Mouse (Mus musculus) Patski (cell line): ENCODE results near the gene E2f8. TPM values are rescaled to one million over a fixed set of nuclear protein-coding genes. Genes with fewer than 3 reads are reported as not detected.

Experiments
- ATAC-seq: fragments of 100-300 bp; one replicate; pipeline ENCODE4 v1.8.0; 2021
- CTCF ChIA-PET: fragments of 350-600 bp; sonication (Branson Sonifier 250); formaldehyde crosslinking; loops from one replicate; lab custom pipeline; 2022; ENCODE audit warnings: inconsistent platforms; lab: Charles Lee
- POLR2A ChIA-PET: fragments of 350-600 bp; sonication (Branson Sonifier 250); formaldehyde crosslinking; loops from one replicate; lab custom pipeline; 2022; ENCODE audit warnings: antibody characterized with exemption, inconsistent platforms; lab: Charles Lee
- DNase-seq: peaks from one replicate; pipeline ENCODE4 v3.0.0-alpha.2; 2011; ENCODE audit warnings: low read depth, low spot score
- H3K27me3 ChIP-seq: fragments of 371-371 bp; one replicate; pipeline ENCODE4 v1.5.1; 2021
- CTCF ChIP-seq: fragments of 100-300 bp; IDR thresholded peaks from one replicate; pipeline ENCODE4 v1.5.1; 2021
- in situ Hi-C: fragments of 300-500 bp; cut with MboI; formaldehyde crosslinking; loops from 3 replicates; pipeline ENCODE4 v1.11.1; 2018; ENCODE audit warnings: low pct_unique_long_range_greater_than_20kb, mixed read lengths
- polyA plus RNA-seq: library from polyadenylated mRNA; unstranded; gene quantifications from one replicate; pipeline ENCODE4 v1.2.3, GENCODE M21; 2021

Gene E2f8
- 8.7 TPM for polyA plus RNA-seq

DNA sequence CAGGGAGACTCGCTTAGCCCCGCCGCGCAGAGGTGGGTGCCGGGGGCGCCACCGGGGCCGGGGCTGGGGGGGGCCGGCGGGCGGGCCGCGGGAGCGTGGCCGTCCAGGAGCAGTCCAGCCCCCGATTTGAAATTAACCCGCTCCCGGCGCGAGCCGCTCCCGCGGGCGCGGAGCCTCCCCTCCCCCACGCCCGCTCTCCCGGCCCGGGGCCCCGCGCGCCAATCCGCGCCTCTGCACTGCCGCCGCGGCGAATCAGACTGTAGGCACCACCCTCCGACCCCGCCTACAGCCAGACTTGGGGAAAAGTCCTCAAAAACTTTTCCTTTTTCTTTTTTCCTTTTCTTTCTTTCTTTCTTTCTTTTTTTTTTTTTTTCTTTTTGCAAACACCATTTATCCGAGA, at the start of gene E2f8:
Gene E2f8 (minus strand): TSS at position 111 of the 400 bp plus-strand sequence.
- in situ Hi-C loops, result loop anchor here (25.0 kb wide), 1 partner anchor 381 kb away; no protein-coding TSS in a partner anchor
- ATAC-seq (peak; percentile 76), DNase-seq (no peak)
- CTCF ChIA-PET, result interaction anchor here (4.0 kb wide), 1 partner anchor 13 kb away, joined by 22 read pairs; no protein-coding TSS in a partner anchor
- H3K27me3 ChIP-seq, result no peaks in the 10 kb centered on the region
- POLR2A ChIA-PET, result interaction anchor here (0.6 kb wide), 1 partner anchor 875 kb away, joined by 4 read pairs; no protein-coding TSS in a partner anchor
- no peak for TF ChIP-seq CTCF

DNA sequence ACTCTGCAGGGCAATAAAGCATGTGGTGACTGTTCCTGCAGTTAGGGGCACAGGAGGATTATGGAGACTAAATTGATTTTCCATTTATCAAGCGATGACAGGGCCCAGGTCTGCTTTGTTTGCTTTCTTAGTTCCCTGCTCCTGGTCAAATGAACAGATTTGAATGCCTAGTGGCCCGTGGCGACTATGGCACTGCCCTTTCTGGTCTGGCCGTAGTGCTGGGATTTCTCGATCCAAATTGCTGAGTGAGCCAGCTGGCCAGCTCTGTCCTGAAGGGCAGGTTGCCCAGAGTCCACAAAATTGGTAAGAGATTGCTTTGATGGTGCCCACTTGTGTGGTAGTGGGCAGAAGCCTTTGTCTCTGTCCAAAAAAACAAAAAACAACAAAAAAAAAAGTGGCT, 49.0 kb upstream of the E2f8 start:
- no peaks in the 10 kb centered on the region for H3K27me3 ChIP-seq
- POLR2A ChIA-PET, result no interaction called here
- peak; percentile 31 for ATAC-seq
- CTCF ChIA-PET, result interaction anchor here (1.3 to 2.8 kb wide), 6 partner anchors 11 to 191 kb away, joined by 4 to 11 read pairs (median 8); no protein-coding TSS in a partner anchor
- no peak for DNase-seq
- no peak for TF ChIP-seq CTCF
- in situ Hi-C loops, result no loop called here

- peak; percentile 83 for ATAC-seq
- peak; percentile 75 for TF ChIP-seq CTCF
- H3K27me3 ChIP-seq, result no peaks in the 10 kb centered on the region
- ChIA-PET CTCF (interaction anchor here (0.8 to 2.8 kb wide), 18 partner anchors 9 to 197 kb away, joined by 3 to 11 read pairs (median 4); no protein-coding TSS in a partner anchor), POLR2A (no interaction called here)
- in situ Hi-C loops, result no loop called here
- DNase-seq, result no peak
Observed at GRCm38 (mm10) chr7:48928364-48928763, 47.0 kb upstream of the E2f8 start.

DNA sequence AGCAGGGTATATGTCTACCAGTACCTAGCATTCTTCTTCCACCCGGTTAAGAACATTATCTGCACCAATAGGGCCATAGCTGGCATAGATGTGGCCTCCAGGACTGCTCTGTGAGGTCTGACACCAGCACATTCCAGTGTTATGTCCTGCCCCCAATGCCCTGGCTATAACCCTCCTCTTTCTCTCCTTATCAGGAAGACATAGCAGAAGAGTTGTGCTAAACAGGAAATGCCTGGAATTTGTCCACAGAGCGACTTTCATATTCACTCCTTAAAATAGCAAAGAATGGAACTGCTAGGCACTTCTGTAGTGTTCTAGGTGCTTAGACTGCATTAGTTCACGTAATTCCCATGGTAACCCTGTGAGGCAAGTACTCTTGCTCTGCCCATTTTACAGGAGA, 43.8 kb upstream of the E2f8 start:
- ATAC-seq (no peak), DNase-seq (no peak)
- CTCF ChIA-PET, result interaction anchor here (1.4 kb wide), 1 partner anchor 196 kb away, joined by 3 read pairs; no protein-coding TSS in a partner anchor
- in situ Hi-C loops, result no loop called here
- H3K27me3 ChIP-seq, result no peaks in the 10 kb centered on the region
- POLR2A ChIA-PET, result no interaction called here
- TF ChIP-seq CTCF, result no peak

GRCm38 (mm10) chr7:48923620-48924019, 42.2 kb upstream of the E2f8 start:
- ATAC-seq (no peak), DNase-seq (no peak)
- no peaks in the 10 kb centered on the region for H3K27me3 ChIP-seq
- no peak for TF ChIP-seq CTCF
- ChIA-PET POLR2A (no interaction called here), CTCF (no interaction called here)
- in situ Hi-C loops, result no loop called here

DNA sequence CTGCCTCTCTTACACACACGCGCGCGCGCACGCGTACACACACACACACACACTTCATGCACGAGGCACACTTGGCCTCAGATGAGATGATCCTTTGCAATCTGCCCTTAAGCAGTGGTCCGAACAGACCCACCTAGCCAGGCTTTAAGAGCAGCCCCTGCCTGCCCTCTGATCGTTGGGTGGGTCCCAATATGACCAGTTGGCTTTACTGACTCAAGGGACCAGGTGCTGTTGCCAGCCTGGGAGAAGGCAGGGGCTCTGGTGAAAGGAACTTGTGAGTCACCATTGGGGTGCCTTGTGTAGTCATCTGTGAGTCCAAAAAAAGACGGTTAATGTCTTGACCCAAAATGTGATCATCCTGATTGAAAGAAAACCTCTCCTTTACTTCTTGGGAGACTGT, 37.0 kb upstream of the E2f8 start:
- no peak for ATAC-seq
- CTCF ChIA-PET, result no interaction called here

GRCm38 (mm10) chr7:48917988-48918387, 36.6 kb upstream of the E2f8 start:
- POLR2A ChIA-PET, result no interaction called here
- ATAC-seq, result no peak
- CTCF ChIA-PET, result no interaction called here

More for the DNA sequence above, 37.0 kb upstream of the E2f8 start:
- TF ChIP-seq CTCF, result no peak
- POLR2A ChIA-PET, result no interaction called here
- H3K27me3 ChIP-seq, result no peaks in the 10 kb centered on the region
- in situ Hi-C loops, result no loop called here
- no peak for DNase-seq

GRCm38 (mm10) chr7:48917463-48917862, 36.1 kb upstream of the E2f8 start:
- ATAC-seq (peak; percentile 60), DNase-seq (no peak)
- ChIA-PET POLR2A (no interaction called here), CTCF (interaction anchor here (0.6 to 1.1 kb wide), 3 partner anchors 12 to 34 kb away, joined by 3 read pairs; no protein-coding TSS in a partner anchor)
- no peaks in the 10 kb centered on the region for H3K27me3 ChIP-seq
- TF ChIP-seq CTCF, result no peak
- in situ Hi-C loops, result no loop called here

More at GRCm38 (mm10) chr7:48917988-48918387, 36.6 kb upstream of the E2f8 start:
- no peak for DNase-seq
- TF ChIP-seq CTCF, result no peak
- H3K27me3 ChIP-seq, result no peaks in the 10 kb centered on the region
- in situ Hi-C loops, result no loop called here

GRCm38 (mm10) chr7:48914630-48915506, 33.5 kb upstream of the E2f8 start:
- ChIA-PET POLR2A (interaction anchor here (0.6 kb wide), 1 partner anchor 15 kb away, joined by 3 read pairs; no protein-coding TSS in a partner anchor), CTCF (interaction anchor here (1.4 kb wide), 1 partner anchor 22 kb away, joined by 3 read pairs; no protein-coding TSS in a partner anchor)
- H3K27me3 ChIP-seq, result no peaks in the 10 kb centered on the region
- no peak for TF ChIP-seq CTCF
- ATAC-seq (no peak), DNase-seq (no peak)
- in situ Hi-C loops, result no loop called here

- DNase-seq (no peak), ATAC-seq (no peak)
- no peak for TF ChIP-seq CTCF
- H3K27me3 ChIP-seq, result no peaks in the 10 kb centered on the region
- POLR2A ChIA-PET, result no interaction called here
- in situ Hi-C loops, result no loop called here
- CTCF ChIA-PET, result no interaction called here
Observed at GRCm38 (mm10) chr7:48911146-48911545, 29.8 kb upstream of the E2f8 start.

DNA sequence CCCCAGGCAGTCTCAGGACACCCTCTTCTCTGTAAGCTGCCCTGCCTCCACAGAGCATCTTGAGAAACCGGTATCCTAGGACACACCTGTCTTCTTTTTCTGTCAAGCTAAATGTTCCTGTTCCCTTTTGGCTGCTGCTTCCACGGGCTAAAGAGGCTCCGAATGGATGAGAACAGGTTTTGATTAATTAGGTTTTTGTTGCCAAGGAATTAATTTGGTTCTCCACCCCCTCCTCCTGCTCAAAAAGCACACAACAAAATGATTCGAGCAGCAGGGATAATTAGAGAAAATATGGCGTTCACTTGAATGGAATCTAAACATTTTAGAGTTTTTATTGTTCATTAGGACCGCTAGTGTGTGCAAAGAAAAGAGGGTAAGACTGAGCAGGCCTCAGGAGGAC, 28.9 kb upstream of the E2f8 start:
- DNase-seq, result no peak
- no peaks in the 10 kb centered on the region for H3K27me3 ChIP-seq
- ChIA-PET CTCF (interaction anchor here (1.3 to 1.7 kb wide), 2 partner anchors 16 to 18 kb away, joined by 4 to 5 read pairs; no protein-coding TSS in a partner anchor), POLR2A (no interaction called here)
- in situ Hi-C loops, result no loop called here
- TF ChIP-seq CTCF, result no peak
- ATAC-seq, result no peak
